Mouse (Mus musculus) cerebellum, postnatal 10 days (tissue): ENCODE results near the gene Scpep1.

ENCODE experiments used
- DNase-seq, 2 experiments: peaks; one replicate each; pipeline ENCODE4 v3.0.0; 2021; ENCODE audit warnings: mixed read lengths in 2 of 2

Scpep1 gene

GRCm38 (mm10) chr11:88973776-88974701 lies 18.8 kb upstream of the Scpep1 start:
- peak; percentile 97 for DNase-seq

GRCm38 (mm10) chr11:88970202-88970732 lies 15.0 kb upstream of the Scpep1 start, which contains the start of gene Coil:
Gene Coil, plus strand, starts transcription at chr11:88970252.
- DNase-seq, result peak; percentile 40 to 42

- DNase-seq, result no peak
These were observed 11.7 kb upstream of the Scpep1 start, which contains the start of gene Elobl for GRCm38 (mm10) chr11:88966881-88967361. Gene Elobl, minus strand, starts transcription at chr11:88966931.

GRCm38 (mm10) chr11:88958851-88959250 lies 3.6 kb upstream of the Scpep1 start:
- DNase-seq, result no peak

- DNase-seq, result peak; percentile 16 to 29
These were observed 462 bp downstream of the Scpep1 start for GRCm38 (mm10) chr11:88954803-88955202.

- DNase-seq, result no peak
These were observed 1.7 kb downstream of the Scpep1 start for GRCm38 (mm10) chr11:88953582-88953981.

- no peak for DNase-seq
These were observed 3.1 kb downstream of the Scpep1 start for GRCm38 (mm10) chr11:88952117-88952516.

- no peak for DNase-seq
These were observed 3.7 kb downstream of the Scpep1 start for GRCm38 (mm10) chr11:88951576-88951975.

GRCm38 (mm10) chr11:88950640-88951250 lies 4.5 kb downstream of the Scpep1 start:
- DNase-seq, result no peak

- no peak for DNase-seq
These were observed 5.2 kb downstream of the Scpep1 start for GRCm38 (mm10) chr11:88949802-88950639.

- DNase-seq, result no peak
These were observed 6.4 kb downstream of the Scpep1 start for GRCm38 (mm10) chr11:88948896-88949295.

- peak; percentile 49 to 62 for DNase-seq
These were observed 9.2 kb downstream of the Scpep1 start for GRCm38 (mm10) chr11:88945971-88946585.

GRCm38 (mm10) chr11:88941489-88941888 lies 13.8 kb downstream of the Scpep1 start:
- DNase-seq, result no peak

GRCm38 (mm10) chr11:88939634-88940033 lies 15.6 kb downstream of the Scpep1 start:
- no peak for DNase-seq

GRCm38 (mm10) chr11:88938770-88939169 lies 16.5 kb downstream of the Scpep1 start:
- DNase-seq, result no peak

GRCm38 (mm10) chr11:88937886-88938285 lies 17.4 kb downstream of the Scpep1 start:
- no peak for DNase-seq

GRCm38 (mm10) chr11:88934089-88935000 lies 20.9 kb downstream of the Scpep1 start:
- DNase-seq, result no peak

GRCm38 (mm10) chr11:88933030-88933429 lies 22.2 kb downstream of the Scpep1 start:
- no peak for DNase-seq

- no peak for DNase-seq
These were observed 23.4 kb downstream of the Scpep1 start for GRCm38 (mm10) chr11:88931692-88932530.

- DNase-seq, result no peak
These were observed 28.7 kb downstream of the Scpep1 start for GRCm38 (mm10) chr11:88926566-88926965.
